Mouse (Mus musculus) myocyte (in vitro differentiated cells): ENCODE data around the gene Ccdc85b. TPM values are rescaled to one million over a fixed set of nuclear protein-coding genes. Genes with fewer than 3 reads are reported as not detected.

Experiments
- H3K27me3 ChIP-seq: one replicate; pipeline ENCODE4 v1.6.1; 2011; ENCODE audit not compliant: control insufficient read depth, insufficient read depth, insufficient read length
- H3K36me3 ChIP-seq: one replicate; pipeline ENCODE4 v1.6.1; 2011; ENCODE audit not compliant: control insufficient read depth, insufficient read depth
- H3K4me2 ChIP-seq: one replicate; pipeline ENCODE4 v1.6.1; 2011; ENCODE audit warnings: low read depth, control low read depth
- H3K4me3 ChIP-seq: one replicate; pipeline ENCODE4 v1.5.1; 2011; ENCODE audit warnings: mild to moderate bottlenecking, control low read depth, moderate library complexity
- H3K79me2 ChIP-seq: one replicate; pipeline ENCODE4 v1.6.1; 2011; ENCODE audit not compliant: control insufficient read depth, insufficient read depth
- H3ac ChIP-seq: one replicate; pipeline ENCODE4 v1.6.1; 2011; ENCODE audit not compliant: control insufficient read depth, insufficient read length
- CEBPB ChIP-seq: IDR thresholded peaks from 2 replicates; pipeline ENCODE4 v1.6.1; 2011; ENCODE audit warnings: mild to moderate bottlenecking, moderate library complexity; ENCODE audit not compliant: poor library complexity, insufficient read depth, severe bottlenecking
- E2F4 ChIP-seq: IDR thresholded peaks from one replicate; pipeline ENCODE4 v1.6.1; 2011; ENCODE audit warnings: mild to moderate bottlenecking, control low read depth, moderate library complexity; ENCODE audit not compliant: insufficient read depth
- MAX ChIP-seq: IDR thresholded peaks from one replicate; pipeline ENCODE4 v1.6.1; 2011; ENCODE audit warnings: low read depth, mild to moderate bottlenecking, control low read depth
- MYOD1 ChIP-seq, 3 experiments: IDR thresholded peaks; one replicate each; pipeline ENCODE4 v1.6.1; 2011; ENCODE audit warnings: control low read depth in 2 of 3, low read depth in 2 of 3, mild to moderate bottlenecking in 2 of 3, moderate library complexity in 1 of 3; ENCODE audit not compliant: insufficient read length in 2 of 3, control insufficient read depth in 1 of 3
- MYOG ChIP-seq, 3 experiments: IDR thresholded peaks; one replicate each; pipeline ENCODE4 v1.6.1; 2011; ENCODE audit warnings: control low read depth in 2 of 3, low read depth in 2 of 3, mild to moderate bottlenecking in 2 of 3; ENCODE audit not compliant: insufficient read length in 2 of 3, control insufficient read depth in 1 of 3, insufficient read depth in 1 of 3
- POLR2A ChIP-seq: IDR thresholded peaks from one replicate; pipeline ENCODE4 v1.6.1; 2011; ENCODE audit warnings: low read depth, mild to moderate bottlenecking, control low read depth, moderate library complexity; ENCODE audit not compliant: insufficient read length
- POLR2AphosphoS2 ChIP-seq: IDR thresholded peaks from one replicate; pipeline ENCODE4 v1.6.1; 2011; ENCODE audit warnings: low read depth, control low read depth; ENCODE audit not compliant: insufficient read length
- REST ChIP-seq: IDR thresholded peaks from one replicate; pipeline ENCODE4 v1.6.1; 2011; ENCODE audit warnings: mild to moderate bottlenecking, control low read depth, moderate library complexity; ENCODE audit not compliant: insufficient read depth, insufficient read length
- SRF ChIP-seq: IDR thresholded peaks from one replicate; pipeline ENCODE4 v1.6.1; 2011; ENCODE audit warnings: low read depth; ENCODE audit not compliant: control insufficient read depth, insufficient read length
- TCF12 ChIP-seq: IDR thresholded peaks from one replicate; pipeline ENCODE4 v1.6.1; 2011; ENCODE audit warnings: mild to moderate bottlenecking, control low read depth; ENCODE audit not compliant: poor library complexity, insufficient read depth, severe bottlenecking
- TCF3 ChIP-seq: IDR thresholded peaks from one replicate; pipeline ENCODE4 v1.6.1; 2011; ENCODE audit warnings: low read depth, control low read depth; ENCODE audit not compliant: insufficient read length
- USF1 ChIP-seq: IDR thresholded peaks from one replicate; pipeline ENCODE4 v1.6.1; 2011; ENCODE audit warnings: low read depth, mild to moderate bottlenecking, control low read depth, moderate library complexity
- polyA plus RNA-seq: library from polyadenylated mRNA; unstranded; fragments of >200 nt; fragmentation: generic; extraction: Trizol; gene quantifications from one replicate; pipeline ENCODE4 v1.2.1, GENCODE M21; 2012; ENCODE audit warnings: missing spikeins

Ccdc85b gene
- polyA plus RNA-seq, 1 experiment = 10.7 TPM

DNA sequence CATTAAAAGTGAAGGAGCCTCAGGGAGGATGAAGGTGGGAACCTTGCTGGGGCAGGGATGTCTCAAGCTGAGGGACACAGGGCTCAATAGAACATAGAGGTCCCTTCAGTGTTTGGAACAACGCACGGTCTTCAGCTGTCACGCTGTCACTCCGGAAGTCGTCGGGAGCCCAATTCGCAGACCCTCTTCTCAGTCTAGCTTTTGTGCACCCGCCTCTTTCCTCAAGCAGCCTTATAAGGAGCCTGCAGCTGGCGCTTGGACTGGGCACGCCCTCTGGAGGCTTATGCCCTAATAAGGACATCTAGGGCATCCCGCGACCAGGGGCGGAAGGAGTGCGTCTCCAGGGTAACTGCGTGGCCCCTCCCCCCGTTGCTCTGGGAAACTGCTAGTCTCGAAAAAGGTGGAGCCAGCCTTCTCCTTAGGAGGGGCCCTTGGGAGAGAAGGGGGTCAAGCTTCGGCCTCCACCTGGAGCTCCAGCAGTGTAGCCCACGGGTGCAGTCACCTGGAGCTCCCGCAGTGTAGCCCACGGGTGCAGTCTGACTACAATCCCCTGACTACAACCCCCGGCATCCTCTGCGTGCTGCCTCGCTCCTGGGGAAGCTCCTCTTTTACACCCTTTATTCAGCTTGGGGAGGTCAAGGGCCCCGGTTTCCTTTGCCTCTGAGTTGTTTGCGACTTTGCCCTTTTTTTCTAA, 31.3 kb upstream of the Ccdc85b start:
- Histone ChIP-seq H3ac (peak overlapping the region; percentile 10), H3K27me3 (no peaks in the 10 kb centered on the region), H3K4me2 (peak overlapping the region; percentile 98), H3K4me3 (peak overlapping the region; percentile 85), H3K36me3 (peaks cover 35% of the 10 kb centered on the region), H3K79me2 (peaks cover 45% of the 10 kb centered on the region)
- TF ChIP-seq E2F4 (no peak), MYOG (IDR thresholded peaks at IDR 0.05; ENCODE audit: control insufficient read depth in 1 of 3, insufficient read depth in 1 of 3, insufficient read length in 2 of 3, low read depth in 2 of 3) (peak; percentile 1 to 85 (median 41)), CEBPB (no peak), POLR2AphosphoS2 (peak; percentile 83), MYOD1 (IDR thresholded peaks at IDR 0.05; ENCODE audit: control insufficient read depth in 1 of 3, insufficient read length in 2 of 3, low read depth in 2 of 3) (peak in 2 of 3 experiments; percentile 37 to 61), MAX (no peak), REST (no peak), SRF (peak; percentile 100), TCF3 (no peak), USF1 (no peak), POLR2A (peak; percentile 74), TCF12 (peak; percentile 1)

DNA sequence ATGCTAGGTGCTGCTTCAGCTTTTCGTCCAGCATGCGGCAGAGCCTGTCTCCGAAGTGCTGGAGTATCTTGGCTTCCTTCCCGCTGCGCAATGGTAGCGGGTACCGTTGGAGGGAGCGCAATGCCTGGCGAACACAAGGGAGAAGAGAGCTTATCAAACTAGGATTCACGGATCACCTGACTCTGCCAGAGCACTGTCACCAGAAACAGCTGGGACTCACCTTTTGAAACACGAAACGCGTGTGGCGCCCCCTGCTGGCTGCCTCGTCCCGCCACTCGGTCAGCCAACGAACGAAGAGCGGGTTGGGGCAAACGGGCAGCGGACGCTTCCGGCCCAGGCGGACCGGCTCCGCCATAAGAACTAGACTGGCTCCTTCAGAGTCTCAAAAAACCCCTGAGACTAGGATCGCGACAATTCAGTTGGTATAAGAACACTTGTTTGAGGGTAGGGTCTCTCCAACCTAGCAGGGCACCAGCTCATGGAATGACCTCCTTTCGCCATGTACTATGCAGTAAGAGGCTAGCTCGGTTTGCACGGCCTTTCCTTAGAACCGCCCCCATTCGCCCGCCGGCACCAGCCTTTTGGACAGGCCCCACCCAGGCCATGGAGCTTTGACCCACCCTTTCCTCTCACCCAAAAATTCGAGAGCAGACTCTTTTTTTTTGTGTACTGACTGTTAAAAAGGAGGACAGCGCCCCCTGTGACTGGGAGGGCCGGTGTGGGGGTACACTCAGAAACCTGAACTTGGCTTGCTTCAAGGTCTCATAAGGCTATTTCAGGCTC, 30.3 kb upstream of the Ccdc85b start, which contains the start of gene Mus81:
Gene Mus81 (minus strand): TSS at position 635 of the 783 bp plus-strand sequence.
- H3K36me3 ChIP-seq = peaks cover 28% of the 10 kb centered on the region
- H3K79me2 ChIP-seq = peaks cover 36% of the 10 kb centered on the region
- peak; percentile 14 for TF ChIP-seq USF1
- peak; percentile 84 for TF ChIP-seq POLR2A
- no peak for TF ChIP-seq E2F4
- peak; percentile 79 for TF ChIP-seq POLR2AphosphoS2
- TF ChIP-seq MYOD1 (IDR thresholded peaks at IDR 0.05; ENCODE audit: control insufficient read depth in 1 of 3, insufficient read length in 2 of 3, low read depth in 2 of 3) = peak in 1 of 3 experiments; percentile 81
- TF ChIP-seq CEBPB = no peak
- no peak for TF ChIP-seq REST
- peak; percentile 36 to 80 (median 46) for TF ChIP-seq MYOG (IDR thresholded peaks at IDR 0.05; ENCODE audit: control insufficient read depth in 1 of 3, insufficient read depth in 1 of 3, insufficient read length in 2 of 3, low read depth in 2 of 3)
- TF ChIP-seq TCF3 = no peak
- no peak for TF ChIP-seq TCF12
- TF ChIP-seq SRF = peak; percentile 33
- no peak for TF ChIP-seq MAX
- H3K4me3 ChIP-seq = peak within 1 kb of the TSS; percentile 85
- peak within 1 kb of the TSS; percentile 98 for H3K4me2 ChIP-seq
- H3ac ChIP-seq = peak within 1 kb of the TSS; percentile 35
- H3K27me3 ChIP-seq = no peaks in the 10 kb centered on the region

DNA sequence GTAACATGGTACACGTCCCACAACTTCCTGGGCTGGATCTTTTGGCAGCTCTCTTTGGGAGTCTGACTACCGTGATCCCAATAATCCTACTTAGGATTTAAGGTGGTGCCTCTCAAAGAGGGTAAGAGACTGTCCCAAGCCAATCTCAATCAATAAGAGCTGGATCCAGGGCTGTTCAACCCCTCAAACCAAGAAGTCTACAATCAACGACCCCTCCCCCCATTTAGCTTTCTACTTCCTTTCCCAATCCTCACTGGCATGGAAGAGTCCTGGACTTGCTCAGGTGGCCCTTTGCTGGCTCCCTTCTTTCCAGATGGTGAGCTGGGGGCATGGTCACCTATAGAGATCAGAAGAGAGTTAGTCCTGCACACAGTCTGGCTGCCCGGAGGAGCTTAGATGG, 29.1 kb upstream of the Ccdc85b start:
- no peaks in the 10 kb centered on the region for H3K27me3 ChIP-seq
- H3K4me2 ChIP-seq = peak overlapping the region; percentile 82
- TF ChIP-seq MYOG (IDR thresholded peaks at IDR 0.05; ENCODE audit: control insufficient read depth in 1 of 3, insufficient read depth in 1 of 3, insufficient read length in 2 of 3, low read depth in 2 of 3) (no peak), SRF (no peak), USF1 (no peak), TCF3 (no peak), TCF12 (no peak), MYOD1 (IDR thresholded peaks at IDR 0.05; ENCODE audit: control insufficient read depth in 1 of 3, insufficient read length in 2 of 3, low read depth in 2 of 3) (no peak), CEBPB (no peak), REST (no peak)
- H3K79me2 ChIP-seq = peaks cover 24% of the 10 kb centered on the region
- H3K36me3 ChIP-seq = peaks cover 19% of the 10 kb centered on the region
- peak overlapping the region; percentile 85 for H3K4me3 ChIP-seq
- no peak overlapping the region for H3ac ChIP-seq

DNA sequence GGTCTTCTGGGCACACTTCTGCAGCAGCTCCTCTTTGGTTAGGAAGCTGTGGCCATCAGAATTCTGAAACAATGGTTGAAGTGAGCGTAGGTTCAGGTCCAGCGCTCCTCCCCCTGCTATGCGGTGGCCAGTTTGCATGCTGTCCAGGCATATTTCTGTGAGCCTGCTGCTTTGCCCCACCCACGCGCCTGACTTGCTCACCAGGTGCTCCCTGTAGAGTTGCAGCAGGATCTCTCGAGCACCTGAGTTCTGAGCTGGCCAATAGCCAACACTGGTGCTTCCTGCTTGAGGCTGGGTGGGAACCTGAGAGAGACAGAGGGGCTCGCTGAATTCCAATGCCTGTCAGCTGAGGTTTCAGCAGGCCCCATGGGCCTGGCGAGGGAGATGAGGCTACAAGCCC, 28.6 kb upstream of the Ccdc85b start:
- H3K27me3 ChIP-seq = no peaks in the 10 kb centered on the region
- H3K79me2 ChIP-seq = peaks cover 19% of the 10 kb centered on the region
- H3K4me3 ChIP-seq = peak overlapping the region; percentile 85
- no peak for TF ChIP-seq MAX
- TF ChIP-seq TCF12 = no peak
- no peak for TF ChIP-seq REST
- TF ChIP-seq E2F4 = no peak
- no peak for TF ChIP-seq CEBPB
- no peak for TF ChIP-seq USF1
- peak; percentile 63 for TF ChIP-seq POLR2AphosphoS2
- no peak for TF ChIP-seq MYOD1 (IDR thresholded peaks at IDR 0.05; ENCODE audit: control insufficient read depth in 1 of 3, insufficient read length in 2 of 3, low read depth in 2 of 3)
- no peak overlapping the region for H3ac ChIP-seq
- H3K36me3 ChIP-seq = peaks cover 18% of the 10 kb centered on the region
- peak overlapping the region; percentile 82 for H3K4me2 ChIP-seq
